Mouse (Mus musculus): Measurements from ENCODE around the gene Sspo.

Sspo gene

DNA sequence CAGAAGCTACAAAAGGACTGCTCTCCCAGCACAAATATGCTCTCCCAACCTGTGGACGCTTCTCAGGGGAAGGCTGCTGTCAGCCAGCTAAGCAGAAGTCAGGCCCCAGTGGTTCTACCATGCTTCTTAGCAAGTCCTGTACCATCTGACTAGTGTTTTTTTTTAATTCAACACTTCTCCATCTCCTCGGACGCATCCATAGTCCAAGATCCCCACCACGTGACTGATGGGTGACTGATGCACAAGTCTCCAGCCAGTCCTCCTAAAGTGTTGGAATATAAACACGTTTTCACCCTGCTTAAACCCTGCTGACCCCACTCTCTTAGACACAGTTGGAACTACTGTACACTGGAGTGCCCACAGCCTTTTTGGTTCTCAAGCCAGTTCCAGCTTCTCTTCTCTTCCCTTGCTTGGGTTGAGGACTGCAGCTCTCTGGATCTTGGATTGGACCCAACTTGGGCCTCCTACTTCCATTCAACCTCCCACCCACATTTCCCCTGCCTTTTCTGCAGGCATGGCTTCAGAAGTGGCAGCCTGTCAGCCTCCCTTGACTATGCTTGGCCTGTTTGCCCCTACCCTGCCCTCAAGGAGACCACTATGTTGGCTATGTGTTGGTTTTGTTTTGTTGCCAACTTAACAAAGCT lies 12.2 kb upstream of the Sspo start:
- no peak for DNase-seq (ENCODE audit: low read depth in 1 of 2, low spot score in 2 of 2)

DNA sequence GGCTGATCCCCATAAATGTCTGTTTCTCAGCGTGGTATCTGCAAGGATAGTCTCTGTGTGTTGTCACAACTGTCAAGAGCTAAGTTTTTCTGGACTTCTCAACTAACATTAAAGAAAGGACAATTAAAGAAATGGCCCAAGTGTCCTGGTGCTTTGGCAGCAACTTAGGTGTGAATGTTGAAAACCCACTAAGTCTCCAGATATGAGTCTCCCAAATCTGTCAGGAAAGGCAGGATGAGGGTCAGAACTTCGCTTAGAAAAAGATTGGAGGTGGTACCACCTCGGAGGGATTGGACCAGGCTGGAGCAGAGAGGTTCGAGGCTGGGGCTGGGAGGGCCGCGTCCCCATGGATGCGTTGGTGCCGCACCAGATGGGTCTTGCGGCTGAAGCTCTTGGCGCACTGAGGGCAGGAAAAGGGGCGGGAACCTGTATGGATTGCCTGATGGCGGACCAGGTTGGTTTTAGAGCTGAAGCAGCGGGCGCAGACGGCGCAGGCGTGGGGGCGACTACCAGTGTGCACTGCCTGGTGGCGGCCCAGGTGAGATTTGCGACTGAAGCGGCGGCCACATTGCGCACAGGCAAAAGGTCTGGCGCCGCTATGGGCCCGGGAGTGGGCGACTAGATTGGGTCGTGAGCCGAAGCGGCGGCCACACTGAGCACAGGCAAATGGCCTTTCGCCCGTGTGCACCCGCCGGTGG lies 10.2 kb upstream of the Sspo start:
- no peak for DNase-seq (ENCODE audit: low read depth in 1 of 2, low spot score in 2 of 2)

DNA sequence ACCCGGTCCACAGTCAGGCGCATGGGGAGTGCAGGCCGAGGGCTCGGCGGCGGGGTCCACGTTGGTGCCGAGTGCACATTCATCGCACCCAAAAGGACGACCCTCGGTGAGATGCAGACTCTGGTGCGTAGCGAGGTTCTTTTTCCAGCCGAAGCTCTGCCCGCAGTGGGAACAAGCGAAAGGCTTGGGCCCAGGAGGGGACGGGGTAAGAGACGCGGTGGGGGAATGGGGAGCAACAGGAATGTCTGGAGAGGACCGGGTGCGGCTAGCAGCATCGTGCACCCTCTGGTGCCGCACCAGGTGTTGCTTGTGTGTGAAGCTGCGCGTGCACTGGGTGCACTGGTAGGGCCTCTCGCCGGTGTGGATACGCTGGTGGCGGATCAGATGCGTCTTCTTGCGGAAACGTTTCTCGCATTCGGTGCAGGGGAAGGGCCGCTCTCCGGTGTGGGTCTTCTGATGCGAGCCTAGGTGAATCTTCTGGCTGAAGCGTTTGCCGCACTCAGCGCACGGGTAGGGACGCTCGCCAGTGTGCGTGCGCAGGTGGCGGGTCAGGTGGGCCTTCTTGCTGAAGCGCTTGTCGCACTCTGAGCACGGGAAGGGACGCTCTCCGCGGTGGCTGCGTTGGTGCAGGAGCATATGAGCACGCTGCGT lies 9.4 kb upstream of the Sspo start:
- DNase-seq (ENCODE audit: low read depth in 1 of 2, low spot score in 2 of 2): no peak

DNA sequence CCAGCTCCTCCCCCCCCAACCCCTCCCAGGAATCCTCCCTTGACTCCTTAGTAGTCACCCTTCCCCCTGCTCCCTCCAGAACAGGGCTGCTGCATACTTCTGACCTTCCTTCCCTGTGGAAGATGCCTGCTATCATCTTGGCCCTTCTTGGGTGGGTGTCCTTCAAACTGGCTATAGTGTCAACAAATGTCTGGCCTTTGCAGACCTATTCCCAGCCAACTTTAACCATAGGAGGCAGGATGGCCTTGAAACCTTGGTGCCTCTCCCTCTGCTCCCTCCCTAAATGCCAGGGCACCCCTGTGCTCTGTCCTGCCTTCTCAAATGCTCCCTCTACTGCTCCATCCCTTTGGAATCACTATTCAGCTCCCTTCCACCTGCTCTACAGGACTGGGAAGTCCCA lies 8.4 kb upstream of the Sspo start:
- no peak for DNase-seq (ENCODE audit: low read depth in 1 of 2, low spot score in 2 of 2)

DNA sequence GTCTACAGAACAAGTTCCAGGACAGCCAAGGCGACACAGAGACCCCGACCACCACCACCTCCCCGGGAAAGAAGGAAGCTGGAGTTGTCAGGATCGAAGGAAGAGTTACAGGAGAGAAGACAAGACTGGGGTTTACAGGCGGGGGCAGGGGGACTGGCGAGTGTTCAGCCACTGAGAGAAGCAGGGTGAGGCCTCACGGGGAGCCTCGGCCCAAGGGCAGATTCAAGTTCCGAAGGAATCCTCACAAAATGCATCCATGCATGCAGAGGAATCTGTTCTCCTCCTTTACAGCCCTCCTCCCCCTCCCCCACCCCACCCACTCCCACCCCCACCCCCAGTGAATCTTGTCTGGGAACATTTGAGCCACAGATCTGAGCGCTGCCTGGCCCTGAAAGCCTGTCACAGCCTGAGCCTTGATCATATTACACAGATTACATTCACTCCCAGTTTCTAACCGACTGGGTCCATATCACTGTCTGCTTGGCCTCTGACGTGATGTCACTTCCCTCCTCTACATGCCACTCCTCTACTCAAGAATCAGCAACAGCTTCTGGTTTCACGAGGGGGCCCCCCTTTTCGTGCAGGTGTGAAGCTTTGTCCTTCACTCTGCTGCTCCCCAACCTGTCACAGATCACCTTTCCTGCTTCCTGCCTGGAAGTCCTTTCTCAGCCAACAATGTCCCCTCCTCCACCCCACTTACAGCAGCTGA lies 7.6 kb upstream of the Sspo start:
- DNase-seq (ENCODE audit: low read depth in 1 of 2, low spot score in 2 of 2): no peak

DNA sequence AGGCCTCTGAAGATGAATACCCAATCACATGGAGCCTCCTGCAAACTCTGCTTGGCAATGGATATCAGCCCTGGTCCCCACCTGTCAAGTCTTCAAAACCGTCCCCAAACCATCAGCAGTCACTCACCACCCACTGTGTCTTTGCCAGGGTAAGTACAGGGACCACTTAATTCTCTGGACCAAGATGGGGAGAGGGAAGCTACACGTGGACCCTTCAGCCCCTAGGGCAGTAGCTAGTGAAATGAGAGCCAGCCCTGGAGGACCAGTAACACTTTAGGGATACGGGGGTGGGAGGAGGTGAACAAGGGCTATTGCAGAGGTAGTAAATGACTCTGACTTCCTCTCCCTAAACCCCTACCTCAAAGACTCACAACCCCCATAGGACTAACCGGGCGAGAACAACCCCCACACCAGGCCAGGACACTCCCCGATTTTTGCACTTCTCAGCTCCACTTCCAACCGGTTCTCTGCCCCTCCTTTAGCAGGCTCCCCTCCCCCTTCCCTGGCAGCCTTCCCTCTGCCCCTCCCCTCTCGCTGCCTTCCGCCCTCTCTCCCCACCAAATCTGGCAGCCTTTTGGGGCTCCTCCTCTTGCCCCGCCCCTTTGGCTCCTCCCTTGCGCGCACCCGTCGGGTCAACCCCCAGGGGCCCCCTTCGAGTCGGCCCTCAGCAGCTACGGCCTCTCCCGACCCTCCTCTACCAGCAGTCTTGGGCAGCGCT lies 4.3 kb upstream of the Sspo start:
- peak; percentile 45 to 59 for DNase-seq (ENCODE audit: low read depth in 1 of 2, low spot score in 2 of 2)

DNA sequence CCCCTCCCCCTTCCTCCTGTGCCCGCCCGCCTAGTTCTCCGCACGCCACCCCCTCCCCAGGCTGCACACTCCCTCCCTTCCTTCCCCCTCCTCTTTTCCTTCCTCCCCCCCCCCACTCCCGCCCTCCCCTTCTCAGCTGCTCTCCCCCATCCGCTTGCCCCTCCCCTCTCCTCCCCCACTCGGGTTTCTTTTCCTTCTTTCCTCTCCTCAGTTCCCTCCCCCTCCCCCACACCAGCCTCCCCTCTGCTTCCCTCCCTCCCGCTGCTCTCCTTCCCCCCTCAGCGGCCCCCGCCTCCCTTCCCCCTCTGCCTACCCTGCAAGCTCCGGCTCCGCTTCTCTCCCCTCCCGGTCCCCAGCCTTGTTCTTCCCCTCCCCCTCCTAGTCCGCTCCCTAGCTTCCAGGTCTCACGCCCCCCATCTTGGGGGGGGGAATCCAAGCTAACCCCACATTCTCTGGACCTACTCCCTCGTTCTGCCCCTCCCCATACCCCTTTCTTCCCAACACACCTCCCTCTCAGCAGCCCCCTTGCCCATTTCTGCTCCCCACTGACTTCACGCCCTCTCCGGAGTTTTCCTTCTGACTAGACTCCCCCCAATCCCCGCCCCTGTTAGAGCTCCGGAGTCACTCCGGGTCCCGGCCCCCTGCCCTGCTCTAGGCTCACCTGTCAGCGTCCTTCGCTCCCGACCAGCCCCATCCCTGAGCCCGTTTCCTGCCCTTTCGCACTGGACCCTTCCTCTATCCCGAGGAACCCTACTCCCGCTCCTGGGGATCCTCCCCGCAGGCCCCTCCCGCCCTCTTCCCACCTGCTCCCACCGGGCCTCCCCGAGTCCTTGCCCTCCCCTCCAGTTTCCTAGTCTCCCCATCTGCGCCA lies 3.5 kb upstream of the Sspo start:
- DNase-seq (ENCODE audit: low read depth in 1 of 2, low spot score in 2 of 2): no peak

DNA sequence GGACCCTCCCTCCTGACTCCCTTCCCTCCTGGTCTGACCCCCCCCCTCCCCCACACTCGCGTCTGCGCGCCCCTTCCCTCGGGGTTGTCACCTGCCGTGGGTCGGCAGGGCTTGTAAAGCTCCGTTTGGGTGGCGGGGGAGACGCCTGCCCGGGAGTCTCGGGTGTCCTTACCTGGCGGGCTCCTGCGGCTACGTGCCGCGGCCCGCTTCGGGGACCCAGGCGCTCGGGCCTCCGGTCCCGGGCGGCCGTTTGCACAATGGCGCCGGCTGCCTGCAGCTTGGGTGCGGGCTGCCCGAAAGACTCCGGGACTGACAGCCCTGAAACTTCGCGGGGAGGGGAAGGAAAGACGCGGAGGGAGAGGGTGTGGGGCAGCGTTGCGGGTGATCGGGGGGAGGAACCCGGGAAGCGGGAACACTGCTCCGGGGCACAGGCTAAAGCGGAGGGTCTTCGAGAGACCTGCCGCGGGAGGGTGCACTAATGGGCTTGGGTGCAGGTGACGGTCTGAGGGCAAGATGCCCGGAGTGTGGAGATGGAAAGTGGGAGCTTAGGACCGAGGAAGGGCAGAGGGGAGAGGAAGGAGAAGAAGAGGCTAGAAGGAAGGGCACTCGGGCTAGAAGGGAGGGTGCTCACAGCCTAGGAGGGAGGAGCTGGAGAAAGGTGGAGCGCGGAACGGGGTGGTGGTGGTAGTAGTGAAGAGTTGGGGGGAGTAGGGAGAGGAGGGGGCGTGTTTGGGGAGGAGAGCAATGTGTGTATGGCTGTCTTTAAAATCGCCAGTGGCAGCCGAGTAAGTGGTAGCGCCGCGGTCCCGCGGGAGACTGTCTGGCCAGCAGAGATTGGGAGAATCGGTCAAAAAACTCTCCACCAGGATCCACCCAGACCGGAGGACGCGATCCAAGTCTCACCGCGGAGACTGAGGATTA lies 2.6 kb upstream of the Sspo start, which contains the start of gene Zfp467:
Gene Zfp467, minus strand, starts transcription at position 645 of the 921 bp plus-strand sequence.
- DNase-seq (ENCODE audit: low read depth in 1 of 2, low spot score in 2 of 2): peak in 1 of 2 experiments; percentile 10

DNA sequence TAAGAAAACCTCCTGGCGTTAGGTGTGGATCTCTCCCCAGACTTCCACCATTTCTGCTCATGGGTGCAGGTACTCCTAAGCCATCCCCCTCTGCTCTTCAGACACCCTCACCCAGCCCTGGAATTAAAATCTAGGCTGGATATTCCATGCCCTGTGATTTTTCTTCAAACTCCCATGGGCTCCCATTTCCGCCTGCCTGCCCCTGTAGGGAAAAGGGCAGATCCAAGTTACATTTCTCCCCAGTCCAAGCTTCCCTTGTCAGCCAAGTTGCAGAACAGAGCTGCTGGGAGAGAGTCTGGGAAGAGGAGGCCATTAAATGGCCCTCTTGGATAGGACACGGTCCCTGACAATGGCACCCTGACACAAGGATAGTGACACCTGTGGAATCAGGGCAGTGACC lies 1.8 kb upstream of the Sspo start:
- DNase-seq (ENCODE audit: low read depth in 1 of 2, low spot score in 2 of 2): no peak

DNA sequence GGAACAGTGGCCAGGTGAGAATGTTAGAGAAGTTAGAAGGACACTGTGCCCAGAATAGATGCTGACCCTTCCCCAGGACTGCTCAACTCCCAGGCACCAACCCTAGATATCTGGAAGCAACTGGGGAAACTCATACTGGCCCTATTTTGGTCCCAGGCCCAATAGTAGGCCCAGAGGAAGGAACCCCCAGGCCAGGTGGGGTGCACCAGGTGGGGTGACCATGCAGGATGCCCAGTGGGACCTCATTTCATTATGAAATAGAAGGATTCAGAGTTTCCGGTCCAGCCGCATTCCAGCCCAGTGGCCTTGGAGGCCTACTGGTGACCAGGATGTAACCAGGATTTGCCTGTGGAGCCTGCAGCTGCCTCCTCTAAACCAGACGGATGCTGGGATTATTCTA lies 1.1 kb upstream of the Sspo start:
- DNase-seq (ENCODE audit: low read depth in 1 of 2, low spot score in 2 of 2): no peak

DNA sequence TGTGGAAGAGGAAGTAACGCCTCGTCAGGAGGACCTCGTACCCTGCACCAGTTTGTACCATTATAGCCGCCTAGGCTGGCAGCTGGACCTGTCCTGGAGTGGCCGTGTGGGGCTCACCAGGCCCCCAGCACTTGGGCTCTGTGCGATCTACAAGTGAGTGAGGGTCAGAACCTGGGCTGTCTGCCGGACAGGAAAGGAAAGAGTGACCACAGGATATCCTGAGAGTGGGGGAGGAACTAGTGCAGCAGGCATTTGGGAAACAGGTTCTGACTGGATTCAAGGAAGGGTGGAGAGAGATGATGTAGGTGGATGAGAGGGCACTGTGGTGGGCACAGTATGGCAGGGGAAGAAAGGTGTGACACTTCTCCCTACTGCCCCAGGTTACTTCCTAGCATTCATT lies 498 bp downstream of the Sspo start:
- DNase-seq (ENCODE audit: low read depth in 1 of 2, low spot score in 2 of 2): no peak

DNA sequence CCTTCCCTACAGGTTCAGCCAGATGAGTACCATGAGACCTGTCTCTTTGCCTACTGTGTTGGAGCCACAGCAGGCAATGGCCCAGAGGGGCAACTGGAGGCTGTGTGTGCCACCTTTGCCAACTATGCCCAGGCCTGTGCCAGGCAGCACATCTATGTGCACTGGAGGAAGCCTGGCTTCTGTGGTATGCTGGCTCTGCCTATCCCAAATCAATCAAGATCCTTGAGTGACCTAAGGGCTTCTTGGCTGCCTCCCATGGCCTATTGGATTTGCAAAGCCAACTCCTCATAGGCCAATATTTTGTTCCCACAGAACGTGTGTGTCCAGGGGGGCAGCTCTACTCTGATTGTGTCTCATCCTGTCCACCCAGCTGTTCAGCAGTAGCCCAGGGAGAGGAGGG lies 4.1 kb downstream of the Sspo start:
- DNase-seq (ENCODE audit: low read depth in 1 of 2, low spot score in 2 of 2): no peak

DNA sequence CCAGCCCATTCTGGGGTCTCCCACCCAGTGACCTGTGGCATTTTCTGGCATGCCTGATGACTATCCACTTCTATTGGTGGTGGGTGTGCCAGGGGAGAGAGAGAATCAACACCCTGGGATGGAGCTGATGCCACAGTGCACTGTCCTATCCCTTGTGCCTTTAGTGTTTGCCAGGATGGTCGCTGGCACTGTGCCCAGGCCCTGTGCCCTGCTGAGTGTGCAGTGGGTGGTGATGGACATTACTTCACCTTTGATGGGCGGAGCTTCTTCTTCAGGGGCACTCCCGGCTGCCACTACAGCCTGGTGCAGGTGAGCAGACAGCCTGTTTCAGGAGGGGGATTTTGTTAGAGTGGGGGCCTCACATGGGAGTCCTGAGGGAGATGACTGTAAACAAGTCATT lies 4.7 kb downstream of the Sspo start:
- no peak for DNase-seq (ENCODE audit: low read depth in 1 of 2, low spot score in 2 of 2)

DNA sequence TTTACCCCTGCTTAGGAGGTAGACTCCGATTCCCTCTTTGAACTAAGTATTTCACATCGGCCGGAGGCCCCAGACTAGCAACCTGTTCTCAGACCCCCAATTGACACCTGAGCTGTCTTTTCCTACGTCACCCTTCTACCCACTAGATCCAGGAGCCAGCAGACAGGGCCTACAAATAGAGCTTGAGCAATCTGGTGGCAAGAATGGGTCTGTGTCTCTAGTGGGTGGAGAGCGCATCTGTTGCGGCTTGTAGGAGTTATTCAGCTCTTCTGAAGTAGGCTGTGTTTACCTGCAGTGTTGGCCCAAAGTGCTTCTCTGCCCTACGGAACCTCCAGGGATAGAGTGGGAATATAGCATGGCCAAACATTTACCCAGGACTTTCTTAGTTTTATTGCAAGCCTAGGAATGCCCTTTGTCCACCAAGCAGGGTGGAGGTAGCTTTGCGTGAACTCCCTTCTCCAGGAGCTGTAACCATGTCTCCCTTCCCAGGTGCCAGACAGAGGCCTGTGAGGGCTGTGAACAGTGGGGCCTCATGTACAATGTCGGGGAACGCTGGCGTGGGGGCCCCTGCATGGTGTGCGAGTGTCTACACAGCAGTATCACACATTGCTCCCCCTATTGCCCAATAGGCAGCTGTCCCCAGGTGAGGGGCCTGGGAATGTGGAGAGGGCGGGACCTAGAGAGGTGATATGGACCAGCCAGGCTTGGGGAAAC lies 17.1 kb downstream of the Sspo start:
- DNase-seq (ENCODE audit: low read depth in 1 of 2, low spot score in 2 of 2): no peak

DNA sequence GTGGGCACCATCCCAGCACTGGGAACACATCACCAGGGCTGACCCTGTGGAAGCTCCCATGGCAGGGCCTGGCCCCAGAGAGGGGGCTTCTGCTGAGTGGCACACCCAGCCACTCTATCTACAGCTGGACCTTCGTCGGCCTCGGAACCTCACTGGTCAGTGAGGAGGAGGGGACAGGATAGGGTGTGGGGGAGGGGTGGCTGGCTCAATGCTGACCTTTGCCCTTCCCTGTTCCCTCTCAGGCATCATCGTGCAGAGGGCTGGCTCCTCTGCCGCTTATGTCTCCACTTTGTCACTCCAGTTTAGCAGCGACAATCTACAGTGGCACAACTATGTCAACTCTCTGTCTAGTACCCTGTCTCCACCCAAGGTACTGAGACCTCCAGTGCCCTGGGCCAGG lies 18.7 kb downstream of the Sspo start:
- no peak for DNase-seq (ENCODE audit: low read depth in 1 of 2, low spot score in 2 of 2)

DNA sequence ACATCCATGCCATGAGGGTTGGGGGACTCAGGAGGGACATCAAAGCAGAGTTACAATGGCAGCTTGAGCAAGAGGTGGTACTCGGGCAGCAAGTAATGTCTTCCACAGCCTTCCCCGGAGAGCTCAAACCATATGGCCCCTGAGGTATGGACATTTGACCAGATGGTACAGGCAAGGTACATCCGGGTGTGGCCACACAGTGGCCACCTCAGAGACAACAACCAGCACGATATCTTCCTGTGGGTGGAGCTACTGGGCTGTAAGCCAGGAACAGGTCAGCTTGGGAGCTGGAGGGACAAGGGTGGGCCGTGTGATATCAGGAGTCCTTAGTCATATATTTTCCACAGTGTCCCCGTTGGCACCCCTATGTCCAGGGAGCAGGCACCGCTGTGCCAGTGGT lies 19.5 kb downstream of the Sspo start:
- DNase-seq (ENCODE audit: low read depth in 1 of 2, low spot score in 2 of 2): no peak

DNA sequence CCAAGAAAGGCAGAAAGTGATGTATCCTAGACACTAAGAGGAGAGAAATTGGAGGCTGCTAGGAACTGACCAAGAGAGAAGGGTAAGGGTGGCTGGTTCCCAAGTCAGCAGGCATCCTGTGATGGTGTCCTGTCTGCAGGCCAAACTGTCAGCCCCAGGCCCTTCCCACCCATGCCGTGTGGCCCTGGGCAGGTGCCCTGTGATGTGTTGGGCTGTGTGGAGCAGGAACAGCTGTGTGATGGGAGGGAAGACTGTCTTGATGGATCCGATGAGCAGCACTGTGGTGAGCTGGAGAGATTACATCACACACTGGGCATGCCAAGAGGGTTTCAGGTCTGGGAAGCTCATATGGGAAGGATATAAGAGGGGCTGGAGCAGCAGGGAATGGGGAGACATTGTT lies 22.7 kb downstream of the Sspo start:
- DNase-seq (ENCODE audit: low read depth in 1 of 2, low spot score in 2 of 2): no peak

DNA sequence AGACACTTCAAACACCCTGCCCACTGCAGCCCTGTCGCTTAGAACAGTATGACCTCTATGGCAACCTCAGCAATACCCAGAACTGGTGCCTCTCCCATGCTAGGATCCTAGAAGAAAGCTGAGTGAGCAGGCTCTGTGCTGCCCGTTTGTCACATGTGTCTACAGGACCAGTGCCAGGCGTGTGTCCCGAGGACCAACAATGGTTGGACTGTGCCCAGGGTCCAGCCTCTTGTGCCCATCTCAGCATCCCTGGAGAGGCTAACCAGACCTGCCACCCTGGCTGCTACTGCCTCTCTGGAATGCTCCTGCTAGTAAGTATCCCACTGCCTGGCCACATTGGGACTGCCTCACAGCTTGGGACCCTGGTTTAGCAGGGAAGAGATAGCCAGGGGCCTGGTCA lies 30.4 kb downstream of the Sspo start:
- DNase-seq (ENCODE audit: low read depth in 1 of 2, low spot score in 2 of 2): no peak

DNA sequence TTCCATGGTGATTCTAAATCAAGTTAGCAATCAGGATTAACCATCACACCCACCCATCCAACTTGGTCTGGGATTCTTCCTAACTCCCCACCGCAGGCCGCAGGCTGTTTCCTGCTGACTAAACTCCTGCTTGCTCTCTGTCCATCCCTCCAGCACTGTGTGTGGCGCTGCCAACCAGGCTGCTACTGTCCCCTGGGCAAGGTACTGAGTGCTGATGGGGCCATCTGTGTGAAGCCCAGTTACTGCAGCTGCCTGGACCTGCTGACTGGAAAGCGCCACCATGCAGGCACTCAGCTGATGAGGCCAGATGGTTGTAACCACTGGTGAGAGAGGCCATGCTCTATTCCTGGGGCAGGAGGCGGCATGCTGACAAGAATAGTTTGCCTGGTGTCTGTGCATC lies 34.5 kb downstream of the Sspo start:
- no peak for DNase-seq (ENCODE audit: low read depth in 1 of 2, low spot score in 2 of 2)
